Mouse (Mus musculus) testis, adult 2 months (tissue): ENCODE results near the gene Pik3c2g.
A peak's percentile ranks its signal among the peaks of the same experiment; 100 is the strongest.

Experiments
- CTCF ChIP-seq: fragments of 200-500 bp; IDR thresholded peaks from 2 replicates; pipeline ENCODE4 v1.5.1; 2012; ENCODE audit warnings: low read depth, mild to moderate bottlenecking, inconsistent platforms, low read length, moderate library complexity; ENCODE audit not compliant: control insufficient read depth, insufficient read depth, insufficient replicate concordance
- POLR2A ChIP-seq: fragments of 200-500 bp; IDR thresholded peaks from 2 replicates; pipeline ENCODE4 v1.6.1; 2012; ENCODE audit warnings: low read depth, mild to moderate bottlenecking, inconsistent platforms, low read length, moderate library complexity; ENCODE audit not compliant: control insufficient read depth

- TF ChIP-seq POLR2A (no peak), CTCF (peak; percentile 23; the same call in 1 of the 2 replicates)
Measured at GRCm38 (mm10) chr6:140005181-140005580, 418.2 kb downstream of the Pik3c2g start.
